ENCODE assay signal across 16 mouse cellular contexts in genomic region chr5:146705411-146705810, GRCm38 (mm10).
DNase-seq lines count a peak whose midpoint lies in the region; ATAC-seq and TF ChIP-seq lines count a peak whose summit lies in the region.
"Had no signal": no experiment of that assay in that cellular context is flagged by ENCODE, and none has a peak within 500 bp of the region (broad histone marks: within the 10 kb centered on the region; RNA-seq: fewer than 3 reads in every experiment).

No protein-coding gene starts in this region.

- H3K79me2 ChIP-seq in myocyte (ENCODE audit: control insufficient read depth, insufficient read depth): no peaks in the 10 kb centered on the region

- no peak for TF ChIP-seq CTCF in kidney, adult 2 months (conservative IDR thresholded peaks at IDR 0.05; ENCODE audit: insufficient read depth, insufficient read length, low read depth, low read length)
- TF ChIP-seq CTCF in testis, adult 2 months (IDR thresholded peaks at IDR 0.05; ENCODE audit: control insufficient read depth, insufficient read depth, insufficient replicate concordance, low read depth, low read length): no peak
- TF ChIP-seq CTCF in midbrain, postnatal 0 days (IDR thresholded peaks at IDR 0.05): no peak

- H3K27me3 ChIP-seq in kidney, adult 2 months (replicated peaks; ENCODE audit: control insufficient read depth, insufficient read depth, low read length): no peaks in the 10 kb centered on the region
- H3K27me3 ChIP-seq in kidney, embryonic 15.5 days: no peaks in the 10 kb centered on the region
- H3K27me3 ChIP-seq in testis, adult 2 months (ENCODE audit: control insufficient read depth, insufficient read depth, low read length): no peaks in the 10 kb centered on the region
- no peaks in the 10 kb centered on the region for H3K27me3 ChIP-seq in liver, embryonic 11.5 days (replicated peaks; ENCODE audit: control insufficient read depth, insufficient read depth, low read length)
- H3K27me3 ChIP-seq in myocyte (ENCODE audit: control insufficient read depth, insufficient read depth, insufficient read length): no peaks in the 10 kb centered on the region
- H3K27me3 ChIP-seq in midbrain, postnatal 0 days (ENCODE audit: insufficient read depth, low read length): no peaks in the 10 kb centered on the region
- H3K27me3 ChIP-seq: CH12.LX; forebrain, embryonic 15.5 days; heart, embryonic 13.5 days; hindbrain, embryonic 13.5 days; limb, embryonic 15.5 days; neural tube, embryonic 13.5 days had no signal

- 38% methylated on average over 6 of the region's 6 CpGs for WGBS in kidney, adult 2 months
- WGBS in kidney, embryonic 15.5 days: 68% methylated on average over 6 of the region's 6 CpGs
- WGBS in liver, embryonic 11.5 days: 70% methylated on average over 6 of the region's 6 CpGs
- 74% methylated on average over 6 of the region's 6 CpGs for WGBS in midbrain, postnatal 0 days

- no peak overlapping the region for H3K9ac ChIP-seq in kidney, embryonic 15.5 days
- no peak overlapping the region for H3K9ac ChIP-seq in liver, embryonic 11.5 days (ENCODE audit: low read depth, low read length)
- no peak overlapping the region for H3K9ac ChIP-seq in midbrain, postnatal 0 days (replicated peaks; ENCODE audit: low read length, poor library complexity, severe bottlenecking)
- H3K9ac ChIP-seq: forebrain, embryonic 15.5 days; hindbrain, embryonic 13.5 days; limb, embryonic 15.5 days; neural tube, embryonic 13.5 days had no signal

- no peaks in the 10 kb centered on the region for H3K36me3 ChIP-seq in kidney, adult 2 months (ENCODE audit: control insufficient read depth, insufficient read depth, low read length)
- no peaks in the 10 kb centered on the region for H3K36me3 ChIP-seq in kidney, embryonic 15.5 days
- no peaks in the 10 kb centered on the region for H3K36me3 ChIP-seq in testis, adult 2 months (ENCODE audit: control insufficient read depth, insufficient read depth, low read length)
- H3K36me3 ChIP-seq in liver, embryonic 11.5 days (ENCODE audit: control insufficient read depth, insufficient read depth, low read length): no peaks in the 10 kb centered on the region
- H3K36me3 ChIP-seq in myocyte (ENCODE audit: control insufficient read depth, insufficient read depth): no peaks in the 10 kb centered on the region
- H3K36me3 ChIP-seq in midbrain, postnatal 0 days (ENCODE audit: insufficient read depth, low read length): no peaks in the 10 kb centered on the region
- H3K36me3 ChIP-seq: embryonic facial prominence, embryonic 10.5 days; forebrain, embryonic 15.5 days; G1E; heart, embryonic 13.5 days; hindbrain, embryonic 13.5 days; limb, embryonic 15.5 days; neural tube, embryonic 13.5 days had no signal

- H3ac ChIP-seq in myocyte (ENCODE audit: control insufficient read depth, insufficient read length): no peak overlapping the region

- H3K27ac ChIP-seq in kidney, adult 2 months (ENCODE audit: insufficient read depth, low read depth, low read length): no peak overlapping the region
- H3K27ac ChIP-seq in kidney, embryonic 15.5 days: no peak overlapping the region
- no peak overlapping the region for H3K27ac ChIP-seq in testis, adult 2 months (ENCODE audit: control insufficient read depth, insufficient read depth, low read depth, low read length)
- H3K27ac ChIP-seq in liver, embryonic 11.5 days (ENCODE audit: low read depth, low read length): peak overlapping the region; percentile 34; the same call in 1 of the 2 replicates
- no peak overlapping the region for H3K27ac ChIP-seq in midbrain, postnatal 0 days (ENCODE audit: low read depth, low read length)
- H3K27ac ChIP-seq: forebrain, embryonic 15.5 days; heart, embryonic 13.5 days; hindbrain, embryonic 13.5 days; limb, embryonic 15.5 days; neural tube, embryonic 13.5 days had no signal

- no peak overlapping the region for H3K4me2 ChIP-seq in kidney, embryonic 15.5 days
- no peak overlapping the region for H3K4me2 ChIP-seq in liver, embryonic 11.5 days
- no peak overlapping the region for H3K4me2 ChIP-seq in myocyte (ENCODE audit: low read depth)
- no peak overlapping the region for H3K4me2 ChIP-seq in midbrain, postnatal 0 days (ENCODE audit: low read depth, low read length, poor library complexity, severe bottlenecking)
- H3K4me2 ChIP-seq: forebrain, embryonic 15.5 days; limb, embryonic 15.5 days; neural tube, embryonic 13.5 days had no signal

- no peak for TF ChIP-seq POLR2A in kidney, adult 2 months (IDR thresholded peaks at IDR 0.05; ENCODE audit: low read depth, low read length)
- no peak for TF ChIP-seq POLR2A in testis, adult 2 months (IDR thresholded peaks at IDR 0.05; ENCODE audit: control insufficient read depth, low read depth, low read length)
- TF ChIP-seq POLR2A in myocyte (IDR thresholded peaks at IDR 0.05; ENCODE audit: insufficient read length, low read depth): no peak

- H3K9me3 ChIP-seq in kidney, embryonic 15.5 days (replicated peaks): 0 out of 2 replicates have a peak, but pooled peaks cover 3% of the 10 kb centered on the region
- no peaks in the 10 kb centered on the region for H3K9me3 ChIP-seq in liver, embryonic 11.5 days (ENCODE audit: control insufficient read depth, low read length)
- no peaks in the 10 kb centered on the region for H3K9me3 ChIP-seq in midbrain, postnatal 0 days (ENCODE audit: low read length)
- H3K9me3 ChIP-seq: embryonic facial prominence, embryonic 10.5 days; forebrain, embryonic 15.5 days; hindbrain, embryonic 13.5 days; limb, embryonic 15.5 days; neural tube, embryonic 13.5 days had no signal

- no peak for ATAC-seq in kidney, embryonic 15.5 days (replicated peaks; ENCODE audit: low FRiP score)
- no peak for ATAC-seq in liver, embryonic 11.5 days (replicated peaks; ENCODE audit: low FRiP score)
- no peak for ATAC-seq in midbrain, postnatal 0 days (ENCODE audit: low FRiP score)

- peak; percentile 33 for DNase-seq in kidney, adult 2 months
- no peak for DNase-seq in testis, postnatal 10 days (ENCODE audit: low spot score)
- DNase-seq in liver, embryonic 11.5 days (ENCODE audit: low spot score): no peak
- no peak for DNase-seq in midbrain, postnatal 0 days (ENCODE audit: low spot score)
- DNase-seq in heart, postnatal 4 days: no peak

- no peak overlapping the region for H3K4me3 ChIP-seq in kidney, adult 2 months (ENCODE audit: insufficient read depth, low read depth, low read length)
- no peak overlapping the region for H3K4me3 ChIP-seq in kidney, embryonic 15.5 days (replicated peaks)
- peak overlapping the region; percentile 78 for H3K4me3 ChIP-seq in testis, adult 2 months (ENCODE audit: control insufficient read depth, low read depth, low read length)
- no peak overlapping the region for H3K4me3 ChIP-seq in liver, embryonic 11.5 days (ENCODE audit: low read depth, low read length)
- no peak overlapping the region for H3K4me3 ChIP-seq in myocyte
- no peak overlapping the region for H3K4me3 ChIP-seq in midbrain, postnatal 0 days (ENCODE audit: low read depth, low read length)
- H3K4me3 ChIP-seq: embryonic facial prominence, embryonic 10.5 days; forebrain, embryonic 15.5 days; heart, embryonic 13.5 days; hindbrain, embryonic 13.5 days; limb, embryonic 15.5 days; neural tube, embryonic 13.5 days had no signal

- no peaks in the 10 kb centered on the region for H3K4me1 ChIP-seq in kidney, adult 2 months (ENCODE audit: control insufficient read depth, insufficient read depth, low read length)
- H3K4me1 ChIP-seq in kidney, embryonic 15.5 days: peaks cover 20% of the 10 kb centered on the region
- H3K4me1 ChIP-seq in testis, adult 2 months (ENCODE audit: control insufficient read depth, insufficient read depth, low read length): peaks cover 9% of the 10 kb centered on the region
- peaks cover 19% of the 10 kb centered on the region; the same call in 1 of the 2 replicates for H3K4me1 ChIP-seq in liver, embryonic 11.5 days (replicated peaks; ENCODE audit: control insufficient read depth, insufficient read depth, low read length)
- H3K4me1 ChIP-seq in midbrain, postnatal 0 days (ENCODE audit: insufficient read depth, low read length): no peaks in the 10 kb centered on the region
- H3K4me1 ChIP-seq: forebrain, embryonic 15.5 days had no signal

TF ChIP-seq in myocyte, 11 proteins besides CTCF, POLR2A, EP300 and RAD21:
- TF ChIP-seq SRF (IDR thresholded peaks at IDR 0.05; ENCODE audit: control insufficient read depth, insufficient read length, low read depth) (no peak), CEBPB (IDR thresholded peaks at IDR 0.05; ENCODE audit: insufficient read depth, poor library complexity, severe bottlenecking) (peak; percentile 59)
